Mouse (Mus musculus) neural tube, embryonic 14.5 days (tissue): ENCODE measurements around the gene Gm28047. TPM values are rescaled to one million over a fixed set of nuclear protein-coding genes. Genes with fewer than 3 reads are reported as not detected.
A peak's percentile ranks its signal among the peaks of the same experiment; 100 is the strongest.

Experiments used
- ATAC-seq: fragments of 200-750 bp; cut with Nextera tagmentation; 2 replicates; pipeline ENCODE4 v1.8.0; 2017; ENCODE audit warnings: low read depth, mild to moderate bottlenecking, moderate TSS enrichment, moderate library complexity
- H3K27ac ChIP-seq: fragments of 300-500 bp; sonication (generic); 2 replicates; pipeline ENCODE4 v1.5.1; 2014; ENCODE audit warnings: low read depth, mild to moderate bottlenecking, control low read depth, low read length, moderate library complexity, mixed read lengths
- H3K27me3 ChIP-seq: fragments of 300-500 bp; sonication (generic); 2 replicates; pipeline ENCODE4 v1.6.1; 2014; ENCODE audit warnings: low read length; ENCODE audit not compliant: control insufficient read depth, insufficient read depth
- H3K36me3 ChIP-seq: fragments of 300-500 bp; sonication (generic); 2 replicates; pipeline ENCODE4 v1.6.1; 2014; ENCODE audit warnings: low read length, mixed read lengths; ENCODE audit not compliant: control insufficient read depth, insufficient read depth
- H3K4me1 ChIP-seq: fragments of 300-500 bp; sonication (generic); 2 replicates; pipeline ENCODE4 v1.6.1; 2014; ENCODE audit warnings: low read length; ENCODE audit not compliant: control insufficient read depth, insufficient read depth
- H3K4me2 ChIP-seq: fragments of 300-500 bp; sonication (generic); 2 replicates; pipeline ENCODE4 v1.6.1; 2014; ENCODE audit warnings: mild to moderate bottlenecking, low read depth, low read length, control low read depth
- H3K4me3 ChIP-seq: fragments of 300-500 bp; sonication (generic); 2 replicates; pipeline ENCODE4 v1.5.1; 2014; ENCODE audit warnings: low read depth, low read length, control low read depth, mixed read lengths
- H3K9ac ChIP-seq: fragments of 300-500 bp; sonication (generic); replicated peaks from 2 replicates; pipeline ENCODE4 v1.6.1; 2014; ENCODE audit warnings: low read depth, mild to moderate bottlenecking, control low read depth, low read length, mixed read lengths
- H3K9me3 ChIP-seq: fragments of 300-500 bp; sonication (generic); 2 replicates; pipeline ENCODE4 v1.6.1; 2016; ENCODE audit warnings: low read length; ENCODE audit not compliant: control insufficient read depth
- WGBS: fragments of 180-500 bp; shearing (Covaris S2); extraction: QIAGEN DNeasy Blood & Tissue Kit; methylation state at CpG from one replicate; pipeline ENCODE4 v1.1.7; 2014; 5-methylcytosine and 5-hydroxymethylcytosine counted together
- polyA plus RNA-seq: library from polyadenylated mRNA; unstranded; fragments of >200 nt; fragmentation: Nextera tagmentation; extraction: Ambion mirVana; gene quantifications from 2 replicates; pipeline ENCODE4 v1.2.1, GENCODE M21; 2014

Gene Gm28047
- polyA plus RNA-seq, 1 experiment from 2014 or later = not detected

- H3K4me2 ChIP-seq = peak within 1 kb of the TSS; percentile 98
- no peaks in the 10 kb centered on the region for H3K36me3 ChIP-seq
- peaks cover 30% of the 10 kb centered on the region for H3K4me1 ChIP-seq
- no peaks in the 10 kb centered on the region for H3K9me3 ChIP-seq
- under 1% methylated on average over 39 of the region's 43 CpGs for WGBS
- peak within 1 kb of the TSS; percentile 73 for H3K9ac ChIP-seq
- peak within 1 kb of the TSS; percentile 98 for H3K27ac ChIP-seq
- no peaks in the 10 kb centered on the region for H3K27me3 ChIP-seq
- peak; percentile 23 for ATAC-seq
- H3K4me3 ChIP-seq = peak within 1 kb of the TSS; percentile 53
Measured at GRCm38 (mm10) chr15:102516728-102517404, 108.0 kb downstream of the Gm28047 start, which contains the start of gene Map3k12. Gene Map3k12 (minus strand): TSS chr15:102517064.

GRCm38 (mm10) chr15:102516293-102516692, 108.6 kb downstream of the Gm28047 start:
- peak overlapping the region; percentile 98 for H3K4me2 ChIP-seq
- peak overlapping the region; percentile 53 for H3K4me3 ChIP-seq
- no peaks in the 10 kb centered on the region for H3K27me3 ChIP-seq
- H3K36me3 ChIP-seq = no peaks in the 10 kb centered on the region
- no peaks in the 10 kb centered on the region for H3K9me3 ChIP-seq
- WGBS = 2% methylated on average over 11 of the region's 12 CpGs
- peak overlapping the region; percentile 73 for H3K9ac ChIP-seq
- H3K27ac ChIP-seq = peak overlapping the region; percentile 98
- ATAC-seq = no peak
- peaks cover 36% of the 10 kb centered on the region for H3K4me1 ChIP-seq

GRCm38 (mm10) chr15:102515791-102516190, 109.1 kb downstream of the Gm28047 start:
- Histone ChIP-seq H3K27ac (peak overlapping the region; percentile 98; the same call in 1 of the 2 replicates), H3K36me3 (no peaks in the 10 kb centered on the region), H3K27me3 (no peaks in the 10 kb centered on the region), H3K9ac (peak overlapping the region; percentile 73), H3K4me2 (peak overlapping the region; percentile 98), H3K9me3 (no peaks in the 10 kb centered on the region), H3K4me3 (peak overlapping the region; percentile 53), H3K4me1 (peaks cover 39% of the 10 kb centered on the region)
- 50% methylated on average over 4 of the region's 4 CpGs for WGBS
- ATAC-seq = no peak

GRCm38 (mm10) chr15:102515261-102515660, 109.6 kb downstream of the Gm28047 start:
- Histone ChIP-seq H3K4me3 (peak overlapping the region; percentile 53; the same call in 1 of the 2 replicates), H3K27me3 (no peaks in the 10 kb centered on the region), H3K9ac (peak overlapping the region; percentile 73), H3K4me1 (peaks cover 39% of the 10 kb centered on the region), H3K4me2 (peak overlapping the region; percentile 98), H3K36me3 (no peaks in the 10 kb centered on the region), H3K27ac (no peak overlapping the region), H3K9me3 (no peaks in the 10 kb centered on the region)
- WGBS = 86% methylated on average over 2 of the region's 2 CpGs
- ATAC-seq = no peak

- Histone ChIP-seq H3K4me2 (no peak overlapping the region), H3K27ac (no peak overlapping the region; the same call in 1 of the 2 replicates), H3K4me1 (peaks cover 42% of the 10 kb centered on the region), H3K9ac (no peak overlapping the region), H3K9me3 (no peaks in the 10 kb centered on the region), H3K4me3 (no peak overlapping the region), H3K27me3 (no peaks in the 10 kb centered on the region), H3K36me3 (peaks cover 5% of the 10 kb centered on the region; the same call in 1 of the 2 replicates)
- WGBS = 71% methylated on average over 3 of the region's 3 CpGs
- no peak for ATAC-seq
Measured at GRCm38 (mm10) chr15:102513004-102513403, 111.9 kb downstream of the Gm28047 start.

- H3K27me3 ChIP-seq = no peaks in the 10 kb centered on the region
- no peaks in the 10 kb centered on the region for H3K9me3 ChIP-seq
- peak overlapping the region; percentile 79; the same call in 1 of the 2 replicates for H3K27ac ChIP-seq
- H3K36me3 ChIP-seq = peaks cover 6% of the 10 kb centered on the region; the same call in 1 of the 2 replicates
- H3K4me1 ChIP-seq = peaks cover 42% of the 10 kb centered on the region
- peak overlapping the region; percentile 51; the same call in 1 of the 2 replicates for H3K4me2 ChIP-seq
- no peak overlapping the region for H3K9ac ChIP-seq
- no peak for ATAC-seq
- H3K4me3 ChIP-seq = no peak overlapping the region
Measured at GRCm38 (mm10) chr15:102512471-102512870, 112.4 kb downstream of the Gm28047 start.

- WGBS = 26% methylated on average over 5 of the region's 5 CpGs
- ATAC-seq = no peak
- peaks cover 42% of the 10 kb centered on the region for H3K4me1 ChIP-seq
Measured at GRCm38 (mm10) chr15:102512010-102512409, 112.9 kb downstream of the Gm28047 start.

GRCm38 (mm10) chr15:102511285-102511833, 113.5 kb downstream of the Gm28047 start:
- 8% methylated on average over 6 of the region's 6 CpGs for WGBS
- Histone ChIP-seq H3K9ac (no peak overlapping the region), H3K4me1 (peaks cover 42% of the 10 kb centered on the region), H3K36me3 (peaks cover 6% of the 10 kb centered on the region; the same call in 1 of the 2 replicates), H3K4me2 (peak overlapping the region; percentile 51), H3K27me3 (no peaks in the 10 kb centered on the region), H3K9me3 (no peaks in the 10 kb centered on the region), H3K4me3 (no peak overlapping the region), H3K27ac (peak overlapping the region; percentile 79)
- no peak for ATAC-seq

More at GRCm38 (mm10) chr15:102512010-102512409, 112.9 kb downstream of the Gm28047 start:
- Histone ChIP-seq H3K9ac (no peak overlapping the region), H3K4me2 (peak overlapping the region; percentile 51), H3K36me3 (peaks cover 6% of the 10 kb centered on the region; the same call in 1 of the 2 replicates), H3K4me3 (0 out of 2 replicates have a peak overlapping the region, but pooled peaks have one; percentile 3), H3K27ac (peak overlapping the region; percentile 79), H3K9me3 (no peaks in the 10 kb centered on the region), H3K27me3 (no peaks in the 10 kb centered on the region)
